Mouse (Mus musculus) T-helper 17 cell (primary cell): ENCODE measurements at regions not wholly inside any gene's neighbourhood (a gene's known extent, or its start where the extent isn't known, plus 50 kb on each side); places are given as distances from the start of the nearest gene placed in this dataset.

ENCODE experiments used
- in situ Hi-C, 2 experiments: fragments of 300-600 bp; cut with MboI, MseI; formaldehyde crosslinking; loops; 1 replicate in 1 of 2; 2 replicates in 1 of 2; pipeline ENCODE4 v1.15.1; 2025; ENCODE audit warnings: high pct_unique_total_duplicates in 2 of 2

DNA sequence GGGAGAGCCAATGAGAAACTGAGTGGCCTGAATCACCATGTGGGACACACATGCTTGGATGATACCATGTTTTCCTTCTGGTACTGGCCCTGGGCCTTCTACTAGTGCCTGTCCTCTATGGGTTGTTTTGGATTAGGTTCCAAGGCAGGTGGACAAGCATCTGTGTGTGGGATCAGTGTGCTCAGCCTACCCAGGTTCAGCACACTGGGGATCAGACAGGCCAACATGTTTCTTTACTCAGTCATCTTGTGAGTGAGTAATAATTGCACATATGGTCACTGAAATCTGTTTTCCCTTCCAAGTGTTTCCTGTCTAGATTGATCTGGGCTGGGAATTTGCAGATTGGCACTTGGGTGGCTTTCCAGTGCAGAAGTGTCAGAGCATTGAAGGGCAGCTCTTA, 346.6 kb upstream of the Tmc3 start:
- in situ Hi-C loops, result no loop called here

DNA sequence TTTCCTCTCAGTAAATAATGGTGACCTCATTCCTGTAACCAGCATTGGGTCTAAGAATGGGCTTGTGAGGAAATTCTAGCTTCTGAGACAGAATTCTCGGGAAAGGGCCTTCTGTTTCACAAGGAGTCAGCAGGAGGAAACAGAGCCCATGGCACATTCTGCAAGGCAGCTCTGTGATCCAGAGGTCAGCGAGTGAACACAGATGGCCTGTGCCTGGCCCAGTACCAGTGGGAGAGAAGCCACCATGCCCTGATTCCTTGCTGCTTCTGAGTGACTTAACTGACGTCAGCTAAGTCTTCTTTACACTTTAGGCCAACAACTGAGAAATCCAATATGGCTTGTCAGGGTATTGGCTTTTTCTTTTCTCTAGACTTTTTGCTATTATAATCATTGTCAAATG, 342.5 kb upstream of the Tmc3 start:
- in situ Hi-C loops, result loop anchor here in 1 of 2 experiments (10.0 kb wide), 1 partner anchor 497 kb away; no protein-coding TSS in a partner anchor

DNA sequence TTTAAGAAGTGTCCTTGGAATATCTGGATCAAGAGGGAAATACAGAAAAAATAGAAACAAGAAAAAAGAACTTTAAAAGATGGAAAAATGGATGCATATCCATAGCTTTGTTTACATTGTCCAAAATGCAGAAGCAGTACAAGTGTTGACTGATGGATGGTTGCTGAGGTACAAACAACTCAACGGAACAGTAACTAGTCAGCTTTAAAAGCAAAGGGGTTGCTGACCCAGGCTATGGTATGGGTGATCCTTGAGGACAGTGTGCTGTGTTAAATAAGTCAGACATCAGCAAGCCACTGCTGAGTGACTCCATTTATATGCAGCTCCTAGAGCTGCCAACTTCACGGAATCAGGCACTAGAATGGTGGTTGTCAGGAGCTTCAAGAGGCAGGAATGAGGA, 338.9 kb upstream of the Tmc3 start:
- in situ Hi-C loops, result loop anchor here in 1 of 2 experiments (10.0 kb wide), 1 partner anchor 501 kb away; no protein-coding TSS in a partner anchor

DNA sequence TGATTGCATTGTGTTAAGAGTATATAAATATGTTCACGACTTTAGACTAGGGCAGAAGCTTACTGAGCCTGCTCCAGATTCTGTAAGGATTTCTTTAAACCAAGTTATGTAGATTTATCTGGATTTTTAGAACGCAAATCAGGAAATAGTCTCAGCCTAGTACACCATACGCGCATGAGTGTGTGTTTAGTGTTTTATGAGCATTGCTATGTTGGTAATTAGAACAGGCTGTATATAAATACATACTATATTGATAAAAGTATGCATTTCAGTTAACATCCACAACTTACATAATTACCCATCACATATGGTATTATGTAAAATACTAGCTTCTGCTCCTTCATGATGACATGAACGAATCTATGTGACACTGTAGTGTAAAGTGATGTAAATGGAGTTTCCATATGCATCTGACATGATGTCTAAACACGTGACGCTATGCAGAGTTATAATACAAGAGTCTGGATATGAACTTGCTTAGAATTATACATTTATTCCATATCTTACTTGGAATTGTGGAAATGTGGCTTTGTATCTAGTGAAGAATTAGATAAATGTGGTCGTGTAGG, 332.6 kb upstream of the Tmc3 start:
- in situ Hi-C loops, result no loop called here

DNA sequence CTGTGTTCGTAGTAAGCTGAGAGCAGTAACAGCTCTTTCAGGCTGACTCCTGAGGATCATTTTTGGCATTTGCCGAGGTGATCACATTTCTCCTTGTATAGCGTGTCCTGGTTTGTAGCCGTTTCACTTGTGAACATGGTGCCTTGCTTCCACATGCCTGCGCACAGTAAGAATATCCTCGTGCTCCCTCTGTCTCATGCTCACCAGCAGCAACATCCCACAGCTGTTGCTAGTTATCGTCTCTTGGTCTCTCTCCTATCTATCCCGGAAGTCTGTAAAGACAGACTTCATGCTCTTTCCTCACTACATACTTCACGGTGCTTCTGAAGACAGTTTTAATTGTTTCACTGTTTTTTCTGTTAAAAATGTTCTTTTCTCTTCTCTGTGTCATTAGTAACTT, 331.7 kb upstream of the Tmc3 start:
- in situ Hi-C loops, result no loop called here

DNA sequence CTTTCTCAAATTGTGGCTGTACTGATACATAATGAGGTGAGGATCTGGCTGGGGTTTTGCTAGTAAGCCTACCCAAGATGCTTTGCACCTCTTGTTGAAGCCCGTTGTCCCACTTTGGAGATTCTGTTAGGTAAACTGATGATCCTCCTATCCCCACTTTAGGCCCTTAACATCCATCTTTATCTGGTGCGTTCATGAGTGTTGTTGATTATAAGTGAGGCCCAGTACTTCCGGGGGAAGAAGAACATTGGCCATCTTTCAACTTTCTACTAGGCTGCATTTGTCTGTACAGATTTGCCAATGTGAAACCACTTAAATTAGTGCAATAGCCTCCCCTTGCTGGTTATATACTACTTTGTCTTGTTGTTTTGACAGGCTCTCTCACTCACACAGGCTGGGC, 331.3 kb upstream of the Tmc3 start:
- in situ Hi-C loops, result no loop called here

DNA sequence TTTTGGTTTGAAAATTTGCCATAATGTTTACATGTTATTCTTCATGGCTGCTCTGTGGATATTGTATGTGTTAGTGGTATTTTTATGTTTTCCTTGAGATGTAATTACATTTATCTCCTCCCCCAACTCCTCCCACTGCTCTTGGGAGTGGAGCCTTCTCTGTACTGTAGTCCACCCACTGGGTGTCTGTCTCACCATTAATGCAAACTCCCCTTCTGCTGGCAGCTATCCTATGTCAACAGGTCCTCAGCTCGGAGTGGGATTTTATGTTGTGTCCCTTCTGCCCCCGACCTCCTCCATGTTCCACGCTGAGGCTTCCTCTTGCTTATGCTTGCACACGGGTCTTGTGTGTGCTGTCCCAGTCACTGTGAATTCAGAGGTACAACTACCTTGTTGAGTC, 330.3 kb upstream of the Tmc3 start:
- in situ Hi-C loops, result no loop called here

DNA sequence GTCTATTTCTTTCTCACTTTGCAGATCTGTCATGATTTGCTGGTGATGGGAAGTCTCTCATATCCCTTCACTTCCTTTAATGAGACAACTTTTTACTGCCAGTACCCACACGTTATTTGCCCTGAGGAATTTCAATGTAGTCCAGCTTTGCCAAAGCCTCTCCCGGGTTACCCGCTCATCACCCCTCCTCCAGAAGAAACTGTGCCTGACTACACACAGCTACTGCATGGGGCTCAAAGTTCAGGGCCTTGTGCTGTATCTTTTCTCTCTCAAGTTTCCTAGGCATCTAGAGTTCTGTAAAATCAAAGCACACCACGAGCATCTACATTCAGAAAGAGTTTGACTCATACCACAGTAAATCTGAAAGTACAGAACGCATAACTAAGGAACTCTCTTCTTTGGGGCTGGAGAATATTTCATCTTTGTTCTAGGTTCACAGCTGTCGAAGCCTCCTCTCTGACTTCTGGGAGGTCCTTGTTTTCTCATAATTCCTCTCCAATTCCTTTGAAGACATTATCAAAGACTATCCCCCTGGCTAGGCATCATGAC, 328.4 kb upstream of the Tmc3 start:
- in situ Hi-C loops, result no loop called here

DNA sequence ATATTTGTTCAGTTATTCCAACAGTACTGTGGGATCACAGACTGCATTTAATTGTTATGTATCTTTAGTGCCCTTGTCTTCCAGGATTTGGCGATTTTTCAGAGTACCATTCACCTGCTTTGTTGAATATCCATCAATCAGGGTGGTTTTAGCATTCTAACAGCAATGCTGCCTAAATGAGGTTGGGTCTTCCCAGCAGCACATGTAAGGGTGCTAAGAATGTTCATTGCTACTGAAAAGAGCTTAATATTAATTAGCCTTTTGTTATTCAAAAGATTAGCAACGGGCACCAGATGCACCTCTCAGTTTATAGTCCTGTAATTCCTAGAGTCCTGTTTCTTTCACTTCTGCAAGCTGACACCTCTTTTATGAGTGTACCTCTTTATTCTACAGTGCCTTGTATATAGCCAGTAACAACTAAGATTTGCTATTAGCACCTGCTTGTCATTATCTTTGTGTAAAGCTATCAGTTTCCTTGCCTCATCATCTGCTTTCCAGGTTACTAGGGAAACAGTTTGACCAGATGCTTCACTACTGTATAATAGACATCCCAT, 326.3 kb upstream of the Tmc3 start:
- in situ Hi-C loops, result no loop called here

DNA sequence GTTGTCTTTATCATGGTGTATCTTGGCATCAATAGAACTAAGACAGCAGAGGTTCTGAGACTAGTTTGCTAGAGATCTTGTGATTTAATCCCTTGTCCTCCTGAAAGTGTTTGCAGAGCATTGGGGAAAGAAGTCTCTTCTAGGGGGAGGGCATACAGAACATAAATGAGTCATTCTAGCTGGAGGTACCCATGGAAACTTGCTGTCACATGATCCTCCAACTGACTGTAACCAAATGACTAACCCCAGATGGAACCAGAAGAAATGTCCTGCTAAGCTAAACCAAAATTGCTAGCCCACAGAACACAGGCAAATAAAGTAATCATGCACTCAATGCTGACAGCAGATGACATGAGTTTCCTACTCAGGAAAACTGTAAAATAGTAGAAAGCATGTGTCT, 323.2 kb upstream of the Tmc3 start:
- in situ Hi-C loops, result loop anchor here in 1 of 2 experiments (5.0 to 10.0 kb wide), 3 partner anchors 381 to 539 kb away; partner anchors contain the start of gene Mex3b

DNA sequence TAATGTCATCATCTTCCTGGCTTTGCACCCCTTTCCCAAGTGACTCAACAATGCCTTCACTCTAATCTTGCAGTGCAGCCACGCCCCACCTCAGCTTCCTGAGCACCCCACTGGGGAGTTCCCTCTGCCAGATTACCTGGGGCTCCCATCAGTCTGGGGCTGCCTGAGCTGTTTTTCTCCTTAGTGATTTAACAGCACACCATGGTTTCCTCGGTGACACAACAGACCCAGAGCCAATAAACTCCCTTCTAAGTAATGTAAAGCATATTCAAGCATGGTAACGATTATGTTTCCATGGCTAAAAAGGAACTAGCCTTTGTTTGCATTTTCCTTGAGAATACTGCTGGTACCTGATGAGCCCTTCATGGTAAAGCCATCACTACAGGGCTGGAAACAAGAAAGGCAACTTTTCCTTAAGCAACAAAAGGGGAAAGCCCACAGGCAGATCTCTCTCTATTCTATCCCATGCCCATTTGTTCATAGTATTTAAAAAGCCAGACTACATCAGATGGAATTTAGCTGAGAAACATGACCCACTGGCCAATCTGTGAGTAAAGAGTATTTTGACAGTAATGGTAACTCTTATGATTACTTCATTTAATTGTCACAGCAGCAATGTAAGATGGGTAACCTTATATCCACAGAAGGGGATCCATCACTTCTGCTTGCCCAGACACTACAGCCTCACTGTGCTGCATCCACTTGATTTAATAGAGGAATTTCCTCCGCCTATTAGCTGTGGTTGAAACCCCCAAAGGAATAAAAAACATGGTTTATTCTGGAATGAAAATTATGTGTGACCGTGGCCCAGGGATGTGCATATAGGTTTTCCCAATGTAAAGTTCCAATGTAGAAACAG, 294.6 kb upstream of the Tmc3 start:
- in situ Hi-C loops, result no loop called here

DNA sequence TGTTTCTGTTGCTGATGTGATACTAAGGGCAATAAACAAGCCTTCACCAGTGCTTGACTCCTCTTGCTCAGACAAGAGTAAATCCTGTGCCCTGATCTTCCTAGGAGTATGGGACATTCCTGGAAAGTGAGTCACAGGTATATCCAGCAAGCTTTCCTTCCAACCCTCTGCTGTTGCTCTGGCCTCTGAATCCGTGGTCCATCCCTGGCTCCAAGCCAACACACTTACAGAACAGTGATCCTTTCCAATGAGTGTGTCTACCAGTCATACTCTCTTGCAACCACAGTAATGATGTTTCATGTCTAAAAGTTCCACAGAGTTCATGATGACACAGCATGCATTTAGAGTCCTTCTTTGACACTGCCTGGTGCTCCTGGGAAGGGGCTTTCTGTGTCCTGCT, 277.6 kb upstream of the Tmc3 start:
- in situ Hi-C loops, result no loop called here

DNA sequence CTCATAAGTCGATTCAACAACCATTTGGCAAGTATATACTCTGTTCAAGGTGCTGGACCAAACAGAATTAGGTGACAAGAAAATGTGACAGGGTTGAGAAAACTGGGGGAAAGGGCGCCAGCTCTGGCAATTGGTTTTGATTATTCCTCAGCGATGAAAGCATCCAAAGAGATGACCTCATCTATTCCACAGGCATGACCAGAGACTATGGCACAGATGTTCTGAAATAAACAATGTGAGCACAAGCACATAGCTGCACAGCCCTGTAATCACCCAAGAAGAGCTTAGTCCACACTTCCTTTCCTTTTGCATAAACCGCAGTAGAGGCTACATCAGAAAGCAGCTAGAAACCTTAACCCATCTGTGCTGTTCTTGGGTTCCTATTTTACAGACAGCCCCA, 272.6 kb upstream of the Tmc3 start:
- in situ Hi-C loops, result no loop called here

DNA sequence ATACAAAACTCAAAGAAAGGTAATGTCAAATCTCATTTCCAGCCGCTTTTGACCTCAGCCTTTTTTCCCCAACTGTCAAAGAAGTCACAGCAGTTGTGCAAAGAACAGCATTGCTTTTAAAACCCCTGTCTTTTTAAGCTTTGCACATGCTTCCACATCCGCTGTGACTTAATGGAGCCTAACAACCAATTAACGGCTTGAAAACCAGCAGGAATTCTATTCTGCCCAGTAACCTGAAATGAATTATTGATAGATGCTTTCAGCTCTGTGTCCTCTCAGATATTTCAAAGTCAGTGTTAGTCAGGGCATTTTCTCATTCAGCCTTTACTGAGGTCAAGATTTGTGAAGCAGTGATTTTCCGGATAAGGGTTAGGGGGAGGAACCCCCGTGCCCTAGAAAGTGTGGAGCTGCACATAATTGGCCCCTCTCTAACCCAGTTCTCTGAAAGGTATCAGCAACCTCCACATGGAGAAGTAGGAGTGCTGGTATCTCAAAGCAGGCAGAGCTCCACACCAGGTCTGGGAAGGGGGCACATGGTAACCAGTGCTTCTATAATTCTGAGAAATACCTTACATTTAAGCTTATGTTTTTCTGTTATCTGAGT, 254.8 kb upstream of the Tmc3 start:
- in situ Hi-C loops, result no loop called here

DNA sequence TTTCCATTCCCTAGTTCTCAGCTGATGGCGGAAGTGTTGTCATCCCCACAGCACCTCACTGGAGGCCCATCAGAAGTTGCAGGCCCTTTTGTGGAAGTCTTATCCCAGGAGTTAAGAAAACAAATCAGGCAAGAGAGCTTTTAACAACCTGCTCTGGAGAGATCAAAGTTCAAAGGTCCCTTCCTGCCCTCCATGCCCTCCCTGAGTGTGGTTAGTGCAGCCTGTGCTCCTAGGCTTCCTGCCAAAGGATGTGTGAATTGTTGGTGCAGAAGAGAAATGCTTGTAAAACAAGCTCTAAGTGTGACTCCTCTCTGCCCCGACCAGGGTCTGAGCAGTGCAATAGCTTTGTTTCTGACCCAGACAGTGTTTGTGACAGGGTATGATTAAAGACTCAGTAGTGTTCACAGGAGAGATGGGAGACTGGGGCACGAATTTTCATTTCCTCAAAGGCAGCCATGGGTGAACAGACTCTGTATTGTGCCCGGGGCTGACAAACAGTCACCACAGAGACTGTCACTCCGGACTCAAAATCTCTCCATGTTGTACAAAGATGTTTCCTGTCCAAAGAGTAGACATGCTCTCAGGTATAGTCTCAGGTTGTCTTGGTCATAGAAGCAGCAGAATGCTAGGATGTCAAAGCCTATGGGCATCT, 237.5 kb upstream of the Tmc3 start:
- in situ Hi-C loops, result no loop called here

DNA sequence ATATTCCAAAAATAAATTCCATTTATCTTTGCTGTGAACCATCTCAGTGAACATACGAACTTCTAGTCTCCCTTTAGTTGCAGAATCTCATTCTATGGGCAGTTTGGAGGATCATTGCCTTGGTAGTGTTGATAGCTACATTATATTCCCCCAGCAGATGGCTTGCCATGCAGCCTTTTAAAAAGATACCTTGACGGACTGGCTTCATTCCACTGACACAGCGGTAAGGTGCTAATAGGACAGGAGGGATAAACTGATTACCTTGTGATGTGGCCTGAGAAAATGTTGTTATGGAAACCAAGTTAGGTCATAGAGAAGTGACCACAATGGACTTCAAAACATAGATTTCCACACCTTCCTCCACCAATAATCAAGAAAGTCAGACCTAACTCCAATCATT, 215.5 kb upstream of the Tmc3 start:
- in situ Hi-C loops, result no loop called here

DNA sequence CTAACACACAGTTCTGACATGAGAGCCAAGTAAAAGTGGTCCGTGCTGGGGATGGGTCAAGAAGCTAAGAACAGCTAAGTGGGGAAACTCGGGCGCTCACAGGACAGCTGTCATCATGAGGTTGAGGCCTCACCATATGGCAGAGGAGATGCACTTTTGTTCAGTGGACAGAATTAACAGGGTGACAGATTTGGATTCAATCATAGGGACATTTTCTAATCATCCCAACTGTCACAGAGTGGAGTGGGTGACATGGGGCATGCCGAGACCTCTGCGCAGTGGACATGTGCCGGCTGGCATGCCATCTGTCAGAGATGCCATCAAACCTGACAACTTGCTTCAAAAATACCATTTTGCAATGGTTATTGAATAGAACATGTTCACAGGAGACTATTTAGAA, 215.1 kb upstream of the Tmc3 start:
- in situ Hi-C loops, result no loop called here

DNA sequence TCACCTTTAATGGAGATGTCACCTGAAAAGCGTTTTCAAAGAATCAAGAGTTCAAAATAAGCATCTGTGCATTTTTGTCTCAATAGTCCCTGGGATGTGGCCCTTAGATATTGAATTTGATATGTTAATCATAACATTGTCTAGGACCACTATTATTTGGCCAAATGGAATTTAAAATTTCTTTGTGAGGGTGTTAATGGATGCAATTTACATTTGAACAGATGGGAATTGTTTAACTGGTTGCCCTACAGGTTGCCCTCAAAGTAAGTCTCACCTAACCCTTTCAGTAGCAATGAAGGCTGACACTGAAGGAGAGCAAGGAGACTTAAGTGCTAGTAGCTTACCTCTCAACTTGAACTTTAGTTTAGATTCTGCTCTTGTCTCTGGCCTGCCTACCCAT, 207.9 kb upstream of the Tmc3 start:
- in situ Hi-C loops, result no loop called here

DNA sequence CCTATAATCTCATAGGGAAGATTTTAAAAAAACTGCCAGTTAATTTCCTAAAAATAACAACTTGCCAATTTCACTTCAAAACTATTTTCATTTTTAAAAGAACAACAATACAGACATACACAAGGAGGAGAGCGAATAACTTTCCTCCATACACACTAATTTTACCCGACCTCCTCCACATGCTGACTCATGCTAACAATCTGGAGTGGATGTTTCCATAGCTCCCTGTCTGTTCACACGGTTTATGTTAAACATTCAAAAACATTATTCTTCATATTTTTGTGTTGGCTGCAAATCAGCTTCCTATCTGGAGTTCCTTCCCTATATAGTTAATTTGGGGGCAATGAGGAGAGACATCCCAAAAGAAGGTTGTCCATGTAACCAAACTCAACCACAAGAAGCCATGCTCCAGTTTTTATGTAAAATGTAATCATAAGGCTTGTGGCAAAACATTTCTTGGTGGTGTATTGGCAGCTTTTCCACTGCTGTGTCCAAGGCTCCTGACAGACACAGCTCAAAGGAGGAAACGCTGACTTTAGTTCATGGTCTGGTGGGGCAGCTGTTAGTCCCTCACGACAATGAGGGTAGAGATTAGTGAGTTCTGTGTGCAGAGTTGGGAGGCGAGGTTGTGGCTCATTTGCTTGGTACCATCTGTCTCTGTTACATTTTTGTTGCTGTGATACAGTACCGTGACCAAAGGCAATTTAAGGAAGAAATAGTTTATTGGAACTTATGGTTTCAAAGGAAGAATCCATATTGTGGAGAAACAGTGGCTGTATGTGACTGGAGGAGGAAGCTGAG, 203.1 kb upstream of the Tmc3 start:
- in situ Hi-C loops, result no loop called here

DNA sequence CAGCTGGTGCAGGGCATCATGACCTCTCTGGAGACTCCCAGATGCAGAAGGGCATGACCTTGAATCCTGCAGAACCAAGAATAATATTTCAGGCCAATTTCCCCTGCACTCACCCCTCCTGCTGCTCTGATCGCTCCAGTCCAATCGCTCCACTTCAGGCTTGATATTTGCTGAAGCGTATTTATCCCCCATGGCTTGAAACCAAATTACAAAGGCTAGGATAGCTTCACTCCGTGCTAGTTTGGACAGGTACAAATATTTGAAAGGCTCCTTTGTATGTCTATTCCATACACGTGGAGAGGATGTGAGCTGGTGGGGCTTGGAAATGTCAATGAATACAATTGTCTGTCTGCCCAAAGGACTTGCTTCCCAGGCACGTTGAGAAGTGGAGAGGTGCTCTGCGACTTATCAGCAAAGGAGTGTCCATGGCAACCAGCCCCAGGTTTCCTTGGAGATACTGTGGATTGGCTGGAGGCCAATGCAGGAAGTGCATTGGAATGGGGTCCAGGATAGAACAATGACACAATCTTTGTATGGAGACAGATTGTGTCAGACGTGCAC, 201.8 kb upstream of the Tmc3 start:
- in situ Hi-C loops, result no loop called here

DNA sequence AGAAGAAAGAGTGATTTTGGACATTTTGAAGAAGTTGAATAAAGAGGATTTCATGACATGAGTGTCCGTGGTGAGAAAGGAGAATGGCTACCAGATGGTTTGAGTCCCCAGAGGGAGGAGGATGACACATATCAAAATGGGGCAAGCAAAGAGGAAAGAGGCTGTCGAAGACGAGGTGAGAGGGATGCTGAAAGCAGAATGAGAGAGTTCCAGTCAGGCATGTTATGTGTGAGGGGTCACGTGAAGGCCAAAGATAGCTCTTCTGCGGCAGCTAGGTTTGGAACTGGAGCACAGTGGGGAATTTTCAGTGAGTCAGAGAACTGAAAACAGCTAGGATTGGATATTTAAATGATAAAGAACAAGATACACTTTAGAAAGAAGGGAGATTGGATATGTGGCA, 193.3 kb upstream of the Tmc3 start:
- in situ Hi-C loops, result no loop called here
